Mouse (Mus musculus) erythroblast, embryonic 14.5 days (primary cell): ENCODE measurements around the gene Hmcn2. TPM values are rescaled to one million over a fixed set of nuclear protein-coding genes. Genes with fewer than 3 reads are reported as not detected.

Experiments used
- H3K27me3 ChIP-seq: 2 replicates; pipeline ENCODE4 v1.6.1; 2012; ENCODE audit warnings: inconsistent platforms; ENCODE audit not compliant: control insufficient read depth
- H3K36me3 ChIP-seq: 2 replicates; pipeline ENCODE4 v1.6.1; 2012; ENCODE audit warnings: mild to moderate bottlenecking, inconsistent platforms; ENCODE audit not compliant: control insufficient read depth
- H3K4me1 ChIP-seq: 2 replicates; pipeline ENCODE4 v1.6.1; 2012; ENCODE audit warnings: inconsistent platforms; ENCODE audit not compliant: control insufficient read depth
- H3K4me3 ChIP-seq: replicated peaks from 2 replicates; pipeline ENCODE3; 2012; ENCODE audit warnings: moderate library complexity, mild to moderate bottlenecking, inconsistent platforms
- H3K9me3 ChIP-seq: 2 replicates; pipeline ENCODE4 v1.6.1; 2012; ENCODE audit warnings: low read length, inconsistent platforms, mixed read lengths; ENCODE audit not compliant: control insufficient read depth
- GATA1 ChIP-seq: IDR thresholded peaks from 2 replicates; pipeline ENCODE4 v1.6.1; 2012; ENCODE audit warnings: low read length, inconsistent platforms, mixed read lengths
- TAL1 ChIP-seq: IDR thresholded peaks from 3 replicates; pipeline ENCODE4 v1.6.1; 2012; ENCODE audit warnings: low read length, inconsistent platforms, mixed read lengths
- polyA plus RNA-seq: library from polyadenylated mRNA; stranded (reverse); fragments of >175 nt; gene quantifications from 2 replicates; pipeline ENCODE4 v1.2.3, GENCODE M21; 2012

The Hmcn2 gene
- polyA plus RNA-seq, 1 experiment, result not detected

GRCm38 (mm10) chr2:31458460-31458859 lies 144.2 kb downstream of the Hmcn2 start:
- Histone ChIP-seq H3K4me3 (no peak overlapping the region), H3K4me1 (no peaks in the 10 kb centered on the region; the same call in 1 of the 2 replicates), H3K36me3 (no peaks in the 10 kb centered on the region), H3K27me3 (peaks cover 30% of the 10 kb centered on the region), H3K9me3 (no peaks in the 10 kb centered on the region)
- TF ChIP-seq GATA1 (no peak), TAL1 (no peak)

- peaks cover 30% of the 10 kb centered on the region for H3K27me3 ChIP-seq
- peak overlapping the region; percentile 54 for H3K4me3 ChIP-seq
- no peaks in the 10 kb centered on the region for H3K9me3 ChIP-seq
- H3K4me1 ChIP-seq, result no peaks in the 10 kb centered on the region; the same call in 1 of the 2 replicates
- no peaks in the 10 kb centered on the region for H3K36me3 ChIP-seq
- TF ChIP-seq TAL1, result no peak
- no peak for TF ChIP-seq GATA1
Observed at GRCm38 (mm10) chr2:31458989-31459936, 145.0 kb downstream of the Hmcn2 start.

- Histone ChIP-seq H3K36me3 (no peaks in the 10 kb centered on the region), H3K9me3 (no peaks in the 10 kb centered on the region), H3K27me3 (peaks cover 30% of the 10 kb centered on the region), H3K4me1 (no peaks in the 10 kb centered on the region; the same call in 1 of the 2 replicates), H3K4me3 (peak overlapping the region; percentile 54)
- TF ChIP-seq TAL1 (no peak), GATA1 (no peak)
Observed at GRCm38 (mm10) chr2:31460025-31460571, 145.9 kb downstream of the Hmcn2 start.

GRCm38 (mm10) chr2:31460920-31461319 lies 146.7 kb downstream of the Hmcn2 start:
- TF ChIP-seq GATA1, result no peak
- no peak for TF ChIP-seq TAL1
- Histone ChIP-seq H3K4me1 (no peaks in the 10 kb centered on the region; the same call in 1 of the 2 replicates), H3K36me3 (no peaks in the 10 kb centered on the region), H3K4me3 (no peak overlapping the region), H3K9me3 (no peaks in the 10 kb centered on the region), H3K27me3 (peaks cover 30% of the 10 kb centered on the region)

- Histone ChIP-seq H3K4me3 (no peak overlapping the region), H3K9me3 (no peaks in the 10 kb centered on the region), H3K36me3 (no peaks in the 10 kb centered on the region), H3K4me1 (no peaks in the 10 kb centered on the region; the same call in 1 of the 2 replicates), H3K27me3 (peaks cover 30% of the 10 kb centered on the region)
- TF ChIP-seq GATA1 (no peak), TAL1 (no peak)
Observed at GRCm38 (mm10) chr2:31462051-31462450, 147.8 kb downstream of the Hmcn2 start.

- TF ChIP-seq GATA1 (no peak), TAL1 (no peak)
- Histone ChIP-seq H3K9me3 (no peaks in the 10 kb centered on the region), H3K27me3 (peaks cover 30% of the 10 kb centered on the region), H3K36me3 (no peaks in the 10 kb centered on the region), H3K4me3 (no peak overlapping the region), H3K4me1 (no peaks in the 10 kb centered on the region; the same call in 1 of the 2 replicates)
Observed at GRCm38 (mm10) chr2:31463253-31463652, 149.0 kb downstream of the Hmcn2 start.

- Histone ChIP-seq H3K36me3 (no peaks in the 10 kb centered on the region), H3K4me3 (no peak overlapping the region), H3K4me1 (no peaks in the 10 kb centered on the region; the same call in 1 of the 2 replicates), H3K27me3 (peaks cover 24% of the 10 kb centered on the region), H3K9me3 (no peaks in the 10 kb centered on the region)
- TF ChIP-seq TAL1, result no peak
- TF ChIP-seq GATA1, result no peak
Observed at GRCm38 (mm10) chr2:31463696-31464528, 149.7 kb downstream of the Hmcn2 start.

GRCm38 (mm10) chr2:31464529-31464910 lies 150.3 kb downstream of the Hmcn2 start:
- H3K4me3 ChIP-seq, result no peak overlapping the region
- peaks cover 1% of the 10 kb centered on the region for H3K4me1 ChIP-seq
- peaks cover 18% of the 10 kb centered on the region for H3K27me3 ChIP-seq
- no peaks in the 10 kb centered on the region for H3K9me3 ChIP-seq
- no peaks in the 10 kb centered on the region for H3K36me3 ChIP-seq
- TF ChIP-seq GATA1 (no peak), TAL1 (no peak)
